Mouse (Mus musculus): Measurements from ENCODE around the gene 3110021N24Rik.
A peak's percentile ranks its signal among the peaks of the same experiment; 100 is the strongest.
"Not testable (repeated sequence)": the region's sequence is repeated elsewhere in the genome, so short reads cannot be mapped to it uniquely, and the experiment has no call there.

3110021N24Rik gene

DNA sequence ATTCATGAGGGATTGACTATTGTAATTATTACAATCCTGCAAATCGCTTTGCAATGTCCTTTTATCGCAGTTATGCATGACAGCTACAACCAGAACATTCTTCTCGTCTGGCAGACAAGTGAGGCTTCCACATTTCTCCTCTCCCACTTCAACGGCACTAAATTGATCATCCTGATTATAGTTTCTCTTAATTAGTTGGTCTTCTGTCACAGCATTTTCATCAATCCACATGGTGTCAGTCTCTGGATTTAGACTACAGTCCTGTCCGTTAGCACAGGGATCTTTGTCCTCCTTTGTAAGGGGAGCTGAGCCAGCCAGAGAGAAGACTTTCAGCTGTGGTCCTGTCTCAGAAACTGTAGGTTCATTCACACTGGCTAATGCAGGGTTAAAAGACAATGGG is at the start of gene 3110021N24Rik:
3110021N24Rik (plus strand) TSS at position 301 of the 400 bp plus-strand sequence.
- no peak for DNase-seq (ENCODE audit: low read depth)

DNA sequence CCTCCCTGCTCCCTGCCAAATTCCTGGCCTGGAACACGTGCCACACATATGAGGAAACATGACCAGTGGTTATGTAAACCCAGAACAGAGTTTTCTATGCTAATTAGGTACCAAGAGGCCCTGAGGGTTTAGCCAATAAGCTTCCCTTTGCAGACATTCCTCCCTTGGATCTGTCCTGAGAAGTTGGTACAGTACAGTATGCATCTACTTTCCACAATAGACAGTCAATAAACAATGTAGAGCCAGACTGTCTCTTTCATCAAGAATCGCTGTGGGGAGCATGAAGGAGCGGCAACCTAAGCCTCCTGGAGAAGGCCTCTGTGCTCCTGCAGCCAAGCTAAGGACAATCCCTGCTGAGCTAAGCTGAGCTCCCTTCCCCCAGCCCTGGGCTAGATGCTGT is 33.3 kb upstream of the 3110021N24Rik start:
- no peak for DNase-seq (ENCODE audit: low read depth)

DNA sequence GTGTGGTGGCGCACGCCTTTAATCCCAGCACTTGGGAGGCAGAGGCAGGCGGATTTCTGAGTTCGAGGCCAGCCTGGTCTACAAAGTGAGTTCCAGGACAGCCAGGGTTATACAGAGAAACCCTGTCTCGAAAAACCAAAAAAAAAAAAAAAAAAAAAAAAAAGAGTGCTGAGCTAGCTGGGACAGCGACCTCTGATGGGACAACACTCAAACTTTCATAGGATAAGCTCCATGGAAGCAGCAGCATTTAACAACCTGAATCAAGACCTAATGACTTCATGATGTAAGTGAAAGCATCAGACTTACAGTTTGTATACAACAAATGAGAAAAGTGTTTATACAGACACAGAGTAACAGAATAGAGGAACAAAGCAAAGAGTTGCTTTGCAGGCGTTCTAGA is 32.4 kb upstream of the 3110021N24Rik start:
- DNase-seq (ENCODE audit: low read depth), result not testable (repeated sequence)

DNA sequence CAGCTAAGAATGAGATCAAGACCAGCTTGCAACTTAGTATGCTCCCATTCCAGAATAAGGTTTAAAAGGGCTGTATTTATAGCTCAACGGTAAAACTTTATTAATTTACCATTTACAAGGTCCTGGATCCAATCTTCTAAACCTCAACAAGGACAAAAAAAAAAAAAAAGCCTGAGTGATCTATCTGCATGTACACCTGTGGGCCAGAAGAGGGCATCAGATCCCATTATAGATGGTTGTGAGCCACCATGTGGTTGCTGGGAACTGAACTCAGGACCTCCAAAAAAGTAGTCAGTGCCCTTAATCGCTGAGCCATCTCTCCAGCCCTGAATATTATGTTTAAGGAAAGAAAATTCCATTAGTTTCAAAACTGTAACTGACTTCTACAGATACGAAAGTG is 29.0 kb upstream of the 3110021N24Rik start:
- no peak for DNase-seq (ENCODE audit: low read depth)

DNA sequence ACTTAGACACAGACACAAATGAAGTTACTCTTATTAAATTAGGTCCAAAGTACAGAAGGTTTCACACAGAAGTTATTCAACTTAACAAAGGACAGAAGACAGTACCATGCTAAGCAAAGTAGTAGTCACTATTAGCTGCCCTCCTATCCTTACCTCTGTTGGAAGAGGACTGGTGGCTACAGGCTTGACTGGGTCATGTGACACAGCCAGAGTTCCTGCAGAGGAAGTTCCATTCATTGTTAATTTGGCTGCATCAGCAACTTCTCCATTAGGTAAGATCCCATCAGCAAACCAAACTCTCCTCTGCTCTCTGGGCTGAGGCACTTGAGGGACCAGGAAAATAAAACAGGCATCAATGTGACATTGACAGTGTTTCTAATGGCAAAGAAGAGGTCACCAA is 28.0 kb upstream of the 3110021N24Rik start:
- no peak for DNase-seq (ENCODE audit: low read depth)

DNA sequence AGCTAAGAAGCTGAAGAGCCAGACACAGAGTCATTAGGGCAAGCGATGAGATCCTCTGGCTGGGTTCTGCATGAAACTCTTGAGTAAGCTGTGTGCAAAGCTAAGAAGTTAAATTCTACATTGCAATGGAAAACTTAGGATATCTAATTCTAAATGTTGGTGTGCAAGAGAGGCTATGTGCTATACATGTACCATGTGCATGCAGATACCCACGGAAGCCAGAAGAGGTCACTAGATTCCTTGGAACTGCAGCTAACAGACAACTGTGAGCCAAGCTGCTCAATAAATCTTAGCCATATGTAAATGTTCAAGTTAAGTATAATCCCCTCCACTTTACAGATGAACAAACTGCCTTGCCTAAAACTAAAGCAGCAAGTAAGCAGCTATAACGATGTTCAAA is 22.5 kb upstream of the 3110021N24Rik start:
- DNase-seq (ENCODE audit: low read depth), result peak; percentile 18

DNA sequence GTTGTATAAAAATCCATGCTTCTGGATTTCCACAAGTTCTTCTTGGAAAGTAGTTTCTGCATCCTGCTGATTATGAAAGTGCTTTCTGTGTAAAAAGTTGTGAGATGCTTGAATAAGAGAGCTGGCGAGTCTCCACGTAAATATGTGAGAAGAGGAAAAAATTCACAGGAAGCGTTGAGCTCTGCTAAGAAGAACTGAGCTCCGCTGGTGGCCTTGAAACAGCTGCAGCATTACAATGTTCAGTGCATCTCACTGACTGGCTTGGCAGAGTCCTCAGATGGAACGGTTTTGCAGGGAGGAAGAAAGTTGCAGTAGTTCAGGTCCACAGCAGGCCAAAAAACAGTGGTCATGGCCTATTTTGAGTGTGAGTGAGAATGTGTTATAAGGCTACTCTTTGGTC is 11.2 kb upstream of the 3110021N24Rik start:
- DNase-seq (ENCODE audit: low read depth), result no peak

DNA sequence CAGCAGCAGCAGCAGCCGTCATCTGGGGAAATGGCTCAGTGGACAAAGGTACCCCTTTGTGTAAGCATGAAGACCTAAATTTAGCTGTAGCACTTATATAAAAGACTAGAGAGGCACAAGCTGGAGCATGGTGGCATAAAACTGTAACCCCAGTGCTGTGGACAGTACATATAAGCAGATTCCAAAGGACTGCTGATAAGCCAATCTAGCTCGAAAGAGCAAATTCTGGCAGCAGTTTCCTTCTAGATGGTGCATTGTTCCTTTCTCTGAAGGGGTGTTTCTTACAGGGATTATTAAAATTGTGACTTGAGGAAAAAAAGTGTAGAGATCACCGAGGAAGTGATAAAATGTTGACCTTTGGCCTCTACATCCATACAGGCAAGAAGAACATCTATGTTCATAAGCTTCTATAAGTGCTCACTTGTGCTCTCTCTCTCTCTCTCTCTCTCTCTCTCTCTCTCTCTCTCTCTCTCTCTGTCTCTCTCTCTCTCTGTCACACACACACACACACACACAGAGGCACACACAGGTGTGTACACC is 1.9 kb downstream of the 3110021N24Rik start:
- DNase-seq (ENCODE audit: low read depth), result no peak

DNA sequence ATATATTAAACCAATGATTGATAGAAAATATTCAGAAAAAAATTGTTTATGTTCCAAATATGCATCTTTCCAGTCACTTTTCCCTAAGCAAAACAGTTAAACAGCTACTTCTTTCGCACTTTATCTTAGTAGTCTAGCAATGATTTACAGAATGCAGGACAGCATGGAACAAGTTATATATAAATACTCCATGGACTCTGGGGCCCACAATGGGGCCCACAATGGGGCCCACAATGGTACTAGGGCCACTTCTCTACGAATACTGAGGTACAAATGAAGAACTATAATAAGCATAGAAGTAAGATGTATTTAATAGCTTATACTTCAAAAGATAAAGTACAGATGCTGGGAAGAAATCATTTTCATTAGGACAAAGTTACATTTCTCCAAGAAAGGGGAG is 4.7 kb downstream of the 3110021N24Rik start:
- DNase-seq (ENCODE audit: low read depth), result no peak

DNA sequence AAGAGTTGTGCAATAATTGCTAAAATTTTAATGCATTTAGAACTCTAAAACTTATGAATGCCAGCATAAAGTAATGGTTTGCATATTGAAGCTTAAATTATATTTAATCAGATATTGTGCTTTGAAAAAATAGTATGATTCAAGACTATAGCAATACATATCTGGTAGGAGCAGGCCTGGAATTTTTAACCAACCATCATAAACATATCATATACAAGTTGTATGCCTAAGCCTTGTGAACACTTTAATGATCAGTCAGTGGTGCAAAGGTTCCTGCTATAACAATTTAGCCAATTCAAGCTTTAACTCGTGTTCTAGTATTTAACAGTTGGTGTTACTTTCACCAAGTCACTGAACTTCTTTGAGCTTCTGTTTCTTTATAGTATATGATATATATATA is 11.0 kb downstream of the 3110021N24Rik start:
- no peak for DNase-seq (ENCODE audit: low read depth)

DNA sequence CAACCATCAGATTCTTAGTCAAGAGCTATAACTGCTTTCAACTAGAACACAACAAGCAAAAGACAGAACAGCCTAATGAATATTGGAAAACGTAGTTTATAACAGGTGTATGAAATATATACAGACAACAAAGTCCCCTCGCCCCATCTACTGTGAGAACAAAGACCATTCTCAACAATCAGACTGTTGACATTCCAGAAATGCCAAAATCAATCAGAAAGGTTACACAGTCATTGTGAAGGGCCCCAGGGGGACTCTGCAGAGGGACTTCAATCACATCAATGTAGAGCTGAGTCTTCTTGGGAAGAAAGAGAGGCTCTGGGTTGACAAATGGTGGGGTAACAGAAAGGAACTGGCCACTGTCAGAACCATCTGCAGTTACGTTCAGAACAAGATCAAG is 12.1 kb downstream of the 3110021N24Rik start:
- no peak for DNase-seq (ENCODE audit: low read depth)

DNA sequence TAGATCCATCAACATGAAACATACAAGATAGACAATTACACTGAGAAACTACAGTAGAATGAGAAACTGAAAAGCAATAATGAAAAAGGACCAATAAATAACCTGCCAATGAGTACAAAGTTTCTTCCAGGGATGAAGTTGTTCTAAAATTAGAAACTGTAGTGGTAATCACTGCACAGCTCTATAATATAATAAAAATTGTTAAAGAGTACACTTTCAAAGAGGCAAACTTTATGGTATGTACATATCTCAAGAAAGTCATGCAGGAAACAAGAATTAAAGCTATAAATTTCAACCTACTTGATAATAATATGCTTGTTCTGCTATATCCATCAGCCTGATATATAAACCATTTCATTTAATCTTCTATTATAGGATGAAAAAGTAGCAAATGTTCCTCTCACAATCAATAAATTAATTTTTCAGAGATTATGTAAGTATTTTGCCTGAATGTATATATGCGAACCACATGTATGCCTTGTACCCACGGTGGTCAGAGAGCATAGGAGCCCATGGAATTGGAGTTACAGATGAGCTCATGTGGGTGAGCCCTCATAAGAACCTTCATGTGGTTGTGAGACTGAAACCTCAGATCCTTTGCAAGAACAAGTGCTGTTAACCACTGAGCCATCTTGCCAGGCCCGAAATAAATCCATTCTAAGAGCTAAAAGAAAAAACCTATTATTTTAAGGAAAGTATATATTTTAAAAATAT is 26.9 kb downstream of the 3110021N24Rik start:
- DNase-seq (ENCODE audit: low read depth), result no peak

DNA sequence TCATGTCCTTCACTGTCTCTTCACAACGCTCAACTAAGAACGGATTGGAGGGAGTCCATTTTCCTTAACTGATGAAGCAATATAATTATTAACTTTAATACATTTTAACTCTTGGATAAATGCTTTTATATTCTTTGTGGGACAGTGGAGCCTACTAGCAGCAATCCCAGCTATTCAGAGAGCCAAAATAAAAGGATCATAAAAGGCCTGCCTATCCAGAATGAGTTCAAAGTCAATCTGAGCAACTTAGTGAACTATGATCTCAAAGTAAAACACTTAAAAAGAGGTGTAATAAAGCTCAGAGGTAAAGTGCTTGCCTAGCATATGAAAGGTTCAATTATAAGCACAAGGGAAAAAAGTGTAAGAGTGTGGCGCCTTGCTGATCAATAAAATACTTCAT is 40.1 kb downstream of the 3110021N24Rik start:
- no peak for DNase-seq (ENCODE audit: low read depth)

DNA sequence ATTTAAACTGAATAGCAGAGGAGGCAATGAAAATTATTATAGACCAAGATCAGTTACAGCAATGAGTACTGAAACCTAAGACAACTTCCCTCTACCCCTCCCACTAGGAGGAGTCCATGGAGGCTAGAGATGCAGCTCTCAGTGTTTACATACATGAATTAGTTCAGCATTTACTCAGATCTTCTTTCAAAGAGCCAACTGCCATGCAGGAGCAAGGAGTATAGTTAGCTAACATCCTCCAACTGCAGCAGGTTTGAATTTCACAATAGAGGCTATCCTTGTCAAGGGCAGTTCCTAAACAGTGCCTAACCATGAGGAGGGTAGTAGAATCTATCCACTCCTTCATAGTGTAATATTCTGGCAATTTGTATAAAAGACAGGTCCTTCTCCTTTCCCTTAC is 49.1 kb downstream of the 3110021N24Rik start:
- DNase-seq (ENCODE audit: low read depth), result no peak

DNA sequence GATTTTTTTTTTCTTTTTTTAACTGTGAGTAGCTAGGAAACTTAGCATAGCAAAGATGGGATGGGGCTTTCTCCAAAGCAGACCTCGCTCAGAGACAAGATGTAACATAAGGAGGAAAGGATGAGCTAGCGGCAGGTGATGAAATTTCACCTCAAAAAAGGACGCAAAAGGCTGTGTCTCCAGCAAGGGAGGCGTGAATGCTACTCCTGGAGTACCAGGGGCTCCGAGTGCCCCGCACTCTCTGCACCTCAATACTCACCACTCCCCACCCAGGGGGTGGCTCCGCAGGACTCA is 60.3 kb downstream of the 3110021N24Rik start:
- no peak for DNase-seq (ENCODE audit: low read depth)

DNA sequence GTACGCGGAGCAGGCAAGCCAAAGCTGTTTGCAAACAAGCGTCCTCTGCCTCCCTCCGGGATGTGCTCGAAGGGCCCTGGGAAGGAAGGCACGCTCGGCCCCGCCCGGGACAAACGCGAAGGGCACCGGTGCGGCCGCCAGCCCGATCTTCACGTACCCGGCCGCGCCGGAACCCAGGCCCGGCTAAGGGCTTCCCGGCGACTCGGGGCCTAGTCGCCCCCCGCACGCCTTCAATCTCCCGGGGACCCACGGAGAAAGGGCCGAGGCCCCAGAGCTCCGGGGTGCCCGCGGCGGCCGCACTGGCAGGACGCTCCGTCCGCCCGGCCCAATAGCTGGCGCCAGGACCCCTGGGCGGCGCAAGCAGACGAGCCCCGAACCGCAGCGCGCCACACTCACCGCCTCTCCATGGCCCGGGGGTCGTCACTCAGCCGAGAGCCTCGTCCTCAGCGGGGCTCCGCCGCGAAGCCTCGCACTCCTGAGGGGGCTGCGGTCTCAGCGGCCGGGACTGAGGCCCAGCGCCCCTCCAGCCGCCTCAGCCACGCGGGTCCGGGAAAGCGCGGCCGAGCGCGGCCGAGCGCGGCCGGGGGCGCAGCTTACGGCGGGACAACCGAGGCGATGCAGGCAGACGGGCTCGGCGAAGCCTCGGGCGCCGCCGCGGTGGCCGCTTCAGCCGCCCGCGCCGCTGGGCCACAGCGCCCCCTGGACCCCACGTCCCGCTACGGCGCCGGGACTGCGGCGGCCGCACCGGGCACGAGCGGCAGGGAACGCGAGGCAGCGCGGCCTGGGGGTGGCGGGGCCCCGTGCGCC is 60.8 kb downstream of the 3110021N24Rik start, which contains the start of gene Zfyve9:
Zfyve9 (minus strand) TSS at position 742 of the 807 bp plus-strand sequence.
- DNase-seq (ENCODE audit: low read depth), result peak; percentile 66

DNA sequence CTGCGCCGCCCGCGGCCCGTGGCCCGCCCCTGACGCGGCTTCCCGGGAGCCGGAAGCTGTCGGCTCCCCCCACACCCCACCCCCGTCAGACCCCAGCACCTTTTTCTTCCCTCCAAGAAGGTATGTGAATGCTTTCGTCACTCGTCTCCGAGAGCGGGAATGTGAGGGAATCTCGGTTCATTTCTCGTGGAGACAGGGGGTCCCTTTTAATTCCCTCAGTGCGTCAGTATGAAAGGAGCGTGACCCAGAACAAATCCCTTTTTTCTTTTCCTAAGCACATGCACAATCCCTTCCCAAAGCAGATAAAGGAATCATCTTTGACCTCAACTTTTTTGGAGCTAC is 61.4 kb downstream of the 3110021N24Rik start:
- no peak for DNase-seq (ENCODE audit: low read depth)

DNA sequence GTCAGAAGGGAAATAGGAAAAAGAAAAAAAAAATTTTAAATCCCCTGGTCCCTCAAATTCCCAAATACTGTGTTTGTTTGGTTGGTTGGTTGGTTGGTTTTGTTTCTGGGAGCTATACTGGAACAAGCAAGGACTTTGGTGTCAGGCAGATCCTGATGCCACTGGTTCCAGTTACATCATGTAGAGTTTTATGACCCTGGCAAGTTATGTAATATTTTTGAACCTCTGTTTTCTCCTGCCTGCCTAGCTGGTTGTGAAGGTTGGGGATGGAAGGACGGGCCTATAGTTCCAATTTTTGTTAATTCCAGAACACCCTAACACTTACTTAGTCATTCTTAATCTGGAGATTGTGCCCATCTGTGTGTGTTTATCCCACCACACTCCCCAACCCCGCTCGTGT is 62.1 kb downstream of the 3110021N24Rik start:
- peak; percentile 16 for DNase-seq (ENCODE audit: low read depth)

DNA sequence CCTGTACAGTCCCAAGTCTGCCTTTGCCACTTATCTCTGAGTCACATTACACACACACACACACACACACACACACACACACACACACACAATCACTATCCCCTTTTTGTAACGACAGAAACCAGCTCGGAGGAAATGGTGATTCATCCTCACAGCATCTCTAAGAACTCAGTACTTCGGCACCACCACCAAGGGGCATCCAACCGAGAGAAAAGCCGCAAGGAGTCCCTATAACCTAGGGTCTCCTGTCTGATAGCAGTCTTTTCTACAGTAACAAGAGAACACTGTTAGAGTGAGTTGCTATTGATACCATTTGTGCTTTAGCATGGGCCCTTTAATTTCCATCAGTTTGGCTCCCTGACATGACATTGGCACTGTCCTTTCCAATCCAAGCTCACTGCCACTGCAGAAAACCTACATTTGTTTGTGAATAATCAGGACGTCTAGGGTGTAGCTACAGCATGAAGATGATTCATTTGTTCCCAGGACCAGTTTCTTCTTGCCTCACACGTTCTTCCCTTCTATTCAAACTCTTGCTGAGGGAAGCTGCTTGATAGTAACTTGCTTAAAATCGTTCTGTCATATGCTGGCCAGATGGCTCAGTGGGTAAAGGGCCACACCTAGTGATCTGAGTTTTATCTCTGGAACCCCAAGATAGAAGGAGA is 63.1 kb downstream of the 3110021N24Rik start:
- DNase-seq (ENCODE audit: low read depth), result peak; percentile 14

DNA sequence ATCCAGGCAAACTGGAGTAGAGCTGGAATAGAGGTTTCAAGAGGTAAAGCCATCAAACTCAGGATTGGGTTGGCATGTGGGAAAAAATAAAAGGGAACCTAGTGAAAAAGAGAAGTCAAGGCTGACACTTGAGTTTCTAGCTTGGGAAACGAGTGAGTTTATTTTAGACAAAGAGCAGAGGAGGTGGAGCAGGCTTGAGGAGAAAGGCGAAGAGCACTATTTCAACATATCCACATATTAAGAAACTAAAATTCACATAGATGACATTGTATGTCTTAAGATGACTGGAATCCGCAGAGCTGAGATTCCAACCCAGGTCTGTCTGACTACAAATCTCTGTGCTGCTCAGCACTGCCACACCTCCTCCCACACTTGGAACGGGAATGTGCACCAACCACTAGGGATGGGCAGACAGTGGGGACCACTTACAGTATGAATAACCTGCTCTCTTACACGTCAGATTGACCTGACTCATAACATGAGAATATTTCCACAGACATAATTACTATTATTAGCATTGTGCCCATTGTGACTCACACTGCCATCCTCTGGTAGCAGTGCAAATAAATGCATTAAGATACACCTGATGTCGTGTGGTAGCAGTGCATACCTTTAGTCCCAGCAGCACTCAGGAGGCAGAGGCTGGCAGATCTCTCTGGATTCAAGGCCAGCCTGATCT is 69.9 kb downstream of the 3110021N24Rik start:
- no peak for DNase-seq (ENCODE audit: low read depth)

DNA sequence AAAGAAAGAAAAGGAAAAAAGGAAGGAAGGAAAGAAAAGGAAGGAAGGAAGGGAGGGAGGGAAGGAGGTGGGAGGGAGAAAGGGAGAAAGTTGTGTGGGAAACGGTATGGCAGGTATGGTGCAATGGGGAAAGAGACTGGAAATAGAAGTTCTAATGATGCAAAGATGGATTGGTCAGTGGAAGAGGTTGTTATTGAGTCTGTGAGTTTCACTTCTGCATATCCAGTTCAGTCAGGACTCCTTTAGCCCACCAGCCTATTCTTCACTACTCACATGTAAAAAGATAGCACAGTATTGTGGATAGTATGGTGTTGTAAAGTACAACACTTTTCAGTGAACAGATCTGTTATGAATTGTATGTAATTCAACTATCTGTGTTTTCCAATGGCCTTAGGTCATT is 71.1 kb downstream of the 3110021N24Rik start:
- no peak for DNase-seq (ENCODE audit: low read depth)

DNA sequence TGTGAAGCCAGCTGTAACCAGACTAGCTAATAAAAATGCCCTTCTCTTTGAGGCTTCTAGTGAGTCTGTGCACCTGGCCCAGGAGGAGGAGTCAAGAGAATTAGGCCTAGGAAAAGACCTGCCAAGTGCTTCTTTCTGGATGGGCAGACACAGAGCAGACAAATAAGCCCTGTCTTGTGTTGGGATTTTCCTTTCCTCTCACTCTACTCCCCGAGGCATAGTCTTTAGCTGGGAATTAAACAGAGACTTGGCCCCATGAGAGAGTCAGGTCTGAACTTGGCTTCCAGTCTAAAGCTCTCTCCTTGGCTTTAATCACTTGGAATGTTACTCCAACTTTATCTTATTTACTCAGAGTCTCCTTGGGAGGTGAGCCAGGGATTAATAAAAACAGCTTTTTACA is 74.5 kb downstream of the 3110021N24Rik start:
- no peak for DNase-seq (ENCODE audit: low read depth)
